Mouse (Mus musculus) retina, adult 2 months (tissue): Measurements from ENCODE around the gene Lrch1.

ENCODE experiments used
- DNase-seq: peaks from one replicate; pipeline ENCODE4 v3.0.0-alpha.2; 2012; ENCODE audit warnings: low read depth, low spot score

The Lrch1 gene

DNA sequence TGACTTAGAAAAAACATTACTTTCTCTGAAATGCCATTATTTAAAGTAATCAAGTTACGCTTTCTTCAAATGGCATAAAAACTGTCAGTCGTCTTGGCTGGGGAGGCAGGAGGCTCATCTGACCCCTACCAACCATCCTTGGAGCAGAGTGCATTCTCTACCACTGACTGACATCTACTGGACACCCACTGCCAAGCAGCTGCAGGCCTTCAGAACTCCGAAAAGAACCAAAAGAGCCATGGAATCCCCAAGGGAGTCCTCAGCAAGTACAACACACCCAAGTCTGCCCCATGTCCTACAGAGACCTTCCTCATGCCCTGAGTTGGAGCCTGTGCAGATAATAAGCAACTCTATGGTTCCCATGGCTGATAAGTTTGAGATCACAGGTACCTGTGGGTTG lies 224.1 kb downstream of the Lrch1 start:
- no peak for DNase-seq

DNA sequence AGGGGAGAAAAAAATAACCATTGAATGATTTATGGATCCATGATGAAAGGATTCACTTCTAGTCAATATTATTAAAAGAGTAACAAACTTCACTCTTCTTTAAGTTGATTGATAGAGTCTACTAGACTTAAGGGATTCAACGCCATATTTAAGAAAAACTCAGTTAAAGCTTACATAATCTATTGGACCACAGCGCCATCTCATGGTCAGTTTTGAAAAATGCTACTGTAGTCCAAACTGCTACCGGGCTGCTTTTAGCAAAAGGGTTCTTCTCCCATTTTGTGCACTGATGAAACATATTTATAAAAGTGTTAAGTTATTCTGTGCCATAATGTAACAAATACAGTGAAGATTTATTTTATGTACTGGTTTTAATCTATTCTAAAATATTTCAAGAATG lies 238.6 kb downstream of the Lrch1 start:
- peak; percentile 30 for DNase-seq
